Comparison of ENCODE assay signal across 10 mouse cellular contexts in genomic region chr4:146457720-146458119, GRCm38 (mm10). TPM values are rescaled to one million over a fixed set of nuclear protein-coding genes. Genes with fewer than 3 reads are reported as not detected.
DNase-seq lines count a peak whose midpoint lies in the region; ATAC-seq and TF ChIP-seq lines count a peak whose summit lies in the region.
"Had no signal": no experiment of that assay in that cellular context is flagged by ENCODE, and none has a peak within 500 bp of the region (broad histone marks: within the 10 kb centered on the region; RNA-seq: fewer than 3 reads in every experiment).

No protein-coding gene starts in this region.

- no peaks in the 10 kb centered on the region for H3K27me3 ChIP-seq in forebrain, embryonic 14.5 days (replicated peaks; ENCODE audit: control insufficient read depth, insufficient read depth, low read length)
- no peaks in the 10 kb centered on the region for H3K27me3 ChIP-seq in forebrain, embryonic 13.5 days
- H3K27me3 ChIP-seq in lung, embryonic 14.5 days (ENCODE audit: insufficient read depth, low read length): no peaks in the 10 kb centered on the region
- no peaks in the 10 kb centered on the region for H3K27me3 ChIP-seq in hindbrain, postnatal 0 days (ENCODE audit: insufficient read depth, low read length)

- no peak overlapping the region for H3K9ac ChIP-seq in forebrain, embryonic 14.5 days (ENCODE audit: low read length)
- H3K9ac ChIP-seq in forebrain, embryonic 13.5 days: no peak overlapping the region
- H3K9ac ChIP-seq in lung, embryonic 14.5 days: no peak overlapping the region
- no peak overlapping the region for H3K9ac ChIP-seq in hindbrain, postnatal 0 days (replicated peaks; ENCODE audit: low read length)

- TF ChIP-seq CTCF in lung, embryonic 14.5 days (IDR thresholded peaks at IDR 0.05; ENCODE audit: low read depth): no peak
- no peak for TF ChIP-seq CTCF in hindbrain, postnatal 0 days (IDR thresholded peaks at IDR 0.05; ENCODE audit: low read depth)

- no peaks in the 10 kb centered on the region for H3K36me3 ChIP-seq in forebrain, embryonic 14.5 days (ENCODE audit: control insufficient read depth, insufficient read depth, low read length)
- peaks cover 5% of the 10 kb centered on the region; the same call in 1 of the 2 replicates for H3K36me3 ChIP-seq in forebrain, embryonic 13.5 days (ENCODE audit: poor library complexity, severe bottlenecking)
- no peaks in the 10 kb centered on the region for H3K36me3 ChIP-seq in lung, embryonic 14.5 days (ENCODE audit: insufficient read depth)
- H3K36me3 ChIP-seq in hindbrain, postnatal 0 days (ENCODE audit: insufficient read depth, low read length): no peaks in the 10 kb centered on the region

- 0 out of 2 replicates have a peak, but pooled peaks have one; percentile 21 for ATAC-seq in forebrain, embryonic 14.5 days
- no peak for ATAC-seq in forebrain, embryonic 13.5 days
- peak; percentile 26; the same call in 1 of the 2 replicates for ATAC-seq in lung, embryonic 14.5 days (ENCODE audit: insufficient read depth)
- ATAC-seq in hindbrain, postnatal 0 days: 0 out of 2 replicates have a peak, but pooled peaks have one; percentile 21
- ATAC-seq in erythroblast, adult 5-6 weeks (replicated peaks; ENCODE audit: low FRiP score, poor library complexity, severe bottlenecking): no peak

- H3K4me3 ChIP-seq in forebrain, embryonic 14.5 days (ENCODE audit: low read depth, low read length): no peak overlapping the region
- no peak overlapping the region for H3K4me3 ChIP-seq in forebrain, embryonic 13.5 days
- no peak overlapping the region for H3K4me3 ChIP-seq in lung, embryonic 14.5 days (ENCODE audit: low read depth, low read length)
- no peak overlapping the region for H3K4me3 ChIP-seq in hindbrain, postnatal 0 days (ENCODE audit: low read length)
- H3K4me3 ChIP-seq: gastrocnemius, adult 2 months had no signal

- peaks cover 51% of the 10 kb centered on the region for H3K9me3 ChIP-seq in forebrain, embryonic 14.5 days (replicated peaks; ENCODE audit: control insufficient read depth, low read length)
- peaks cover 64% of the 10 kb centered on the region for H3K9me3 ChIP-seq in forebrain, embryonic 13.5 days (replicated peaks)
- peaks cover 49% of the 10 kb centered on the region for H3K9me3 ChIP-seq in lung, embryonic 14.5 days (ENCODE audit: low read depth, low read length)
- peaks cover 56% of the 10 kb centered on the region for H3K9me3 ChIP-seq in hindbrain, postnatal 0 days (ENCODE audit: low read length)

- DNase-seq in forebrain, embryonic 14.5 days (ENCODE audit: low spot score): no peak
- no peak for DNase-seq in lung, embryonic 14.5 days
- DNase-seq in lung, postnatal 10 days: no peak
- DNase-seq in hindbrain, postnatal 0 days (ENCODE audit: low spot score): no peak
- peak; percentile 18 for DNase-seq in neural tube, embryonic 10.5 days (ENCODE audit: extremely low spot score, low spot score)
- DNase-seq in right cerebral cortex, postnatal 4 days: no peak
- DNase-seq: gastrocnemius, adult 2 months; kidney, adult 11 months had no signal

- H3K4me1 ChIP-seq in forebrain, embryonic 14.5 days (ENCODE audit: control insufficient read depth, insufficient read depth, low read length): no peaks in the 10 kb centered on the region
- no peaks in the 10 kb centered on the region for H3K4me1 ChIP-seq in forebrain, embryonic 13.5 days
- H3K4me1 ChIP-seq in lung, embryonic 14.5 days (ENCODE audit: insufficient read depth): no peaks in the 10 kb centered on the region
- H3K4me1 ChIP-seq in hindbrain, postnatal 0 days (ENCODE audit: insufficient read depth, low read length): no peaks in the 10 kb centered on the region

- 56% methylated on average over 1 of the region's 1 CpGs for WGBS in forebrain, embryonic 14.5 days
- 64% methylated on average over 1 of the region's 1 CpGs for WGBS in forebrain, embryonic 13.5 days
- WGBS in lung, embryonic 14.5 days: 64% methylated on average over 1 of the region's 1 CpGs
- WGBS in hindbrain, postnatal 0 days: 60% methylated on average over 1 of the region's 1 CpGs

- no peak overlapping the region for H3K4me2 ChIP-seq in forebrain, embryonic 14.5 days (ENCODE audit: low read length)
- H3K4me2 ChIP-seq in forebrain, embryonic 13.5 days: no peak overlapping the region
- H3K4me2 ChIP-seq in lung, embryonic 14.5 days: no peak overlapping the region
- H3K4me2 ChIP-seq in hindbrain, postnatal 0 days (ENCODE audit: low read depth, low read length): no peak overlapping the region

- no peak overlapping the region for H3K27ac ChIP-seq in forebrain, embryonic 14.5 days (ENCODE audit: low read depth, low read length)
- H3K27ac ChIP-seq in forebrain, embryonic 13.5 days: no peak overlapping the region
- no peak overlapping the region for H3K27ac ChIP-seq in lung, embryonic 14.5 days (ENCODE audit: low read depth)
- no peak overlapping the region for H3K27ac ChIP-seq in hindbrain, postnatal 0 days
- H3K27ac ChIP-seq: gastrocnemius, adult 2 months had no signal

RNA-seq across cellular contexts. Expression of gene Zfp992, which starts 8.9 kb away (rescaled TPM):
- 1.8 and 1.9 TPM in 2 replicates for polyA plus RNA-seq in forebrain, embryonic 14.5 days (2014; fragmentation: Nextera tagmentation; extraction: Ambion mirVana)
- polyA plus RNA-seq in forebrain, embryonic 13.5 days (2015; fragmentation: Nextera tagmentation; extraction: Ambion mirVana): 1.3 and 1.5 TPM in 2 replicates
- 1.5 and 2.1 TPM in 2 replicates for polyA plus RNA-seq in lung, embryonic 14.5 days (2014; fragmentation: Nextera tagmentation; extraction: Ambion mirVana)
- 2.5 and 3.0 TPM in 2 replicates for total RNA-seq in hindbrain, postnatal 0 days (2014; rRNA removed)
- 1.6 and 2.2 TPM in 2 replicates for polyA plus RNA-seq in hindbrain, postnatal 0 days (2015; fragmentation: Nextera tagmentation; extraction: Ambion mirVana)
- total RNA-seq in erythroblast, adult 5-6 weeks (2015; ENCODE audit: low replicate concordance): 4.4 and 6.5 TPM in 2 replicates
- 0.26 and 2.2 TPM in 2 replicates for total RNA-seq in erythroblast, adult 5-6 weeks (2017; ENCODE audit: low replicate concordance)

RNA-seq across cellular contexts. Expression of gene Zfp981, which starts 44.1 kb away (rescaled TPM):
- polyA plus RNA-seq in forebrain, embryonic 14.5 days (2014; fragmentation: Nextera tagmentation; extraction: Ambion mirVana): 0.11 and 0.15 TPM in 2 replicates
- 0.10 and 0.11 TPM in 2 replicates for polyA plus RNA-seq in forebrain, embryonic 13.5 days (2015; fragmentation: Nextera tagmentation; extraction: Ambion mirVana)
- 0.08 TPM in 1 of 2 replicates, not detected in the other for polyA plus RNA-seq in lung, embryonic 14.5 days (2014; fragmentation: Nextera tagmentation; extraction: Ambion mirVana)
- total RNA-seq in hindbrain, postnatal 0 days (2014; rRNA removed): 0.16 TPM in 1 of 2 replicates, not detected in the other
- 0.08 and 0.11 TPM in 2 replicates for polyA plus RNA-seq in hindbrain, postnatal 0 days (2015; fragmentation: Nextera tagmentation; extraction: Ambion mirVana)
- not detected in 2 replicates for total RNA-seq in erythroblast, adult 5-6 weeks (2015; ENCODE audit: low replicate concordance)
- not detected in 2 replicates for total RNA-seq in erythroblast, adult 5-6 weeks (2017; ENCODE audit: low replicate concordance)

Comparison
In these comparisons a context has a peak if more than half of its experiments do, and no peak if none do; other contexts are left out.
1. ATAC-seq: peak in forebrain, embryonic 14.5 days (single experiment), lung, embryonic 14.5 days (single experiment) and hindbrain, postnatal 0 days (single experiment); none in forebrain, embryonic 13.5 days (single experiment) and erythroblast, adult 5-6 weeks (single experiment).